Mouse (Mus musculus): Measurements from ENCODE around the gene Csnk2a2. TPM values are rescaled to one million over a fixed set of nuclear protein-coding genes. Genes with fewer than 3 reads are reported as not detected.

Csnk2a2 gene
- polyA plus RNA-seq, 1 experiment from 2014 or later, result 19.1 TPM

- WGBS, result 94% methylated on average over 14 of the region's 14 CpGs
- ATAC-seq (ENCODE audit: low FRiP score), result no peak
- H3K36me3 ChIP-seq (ENCODE audit: control insufficient read depth, insufficient read depth, low read length), result 0 out of 2 replicates have a peak, but pooled peaks cover 3% of the 10 kb centered on the region
Observed at GRCm38 (mm10) chr8:95422193-95422810, 67.5 kb downstream of the Csnk2a2 start.

GRCm38 (mm10) chr8:95411309-95411972 is 78.4 kb downstream of the Csnk2a2 start:
- Histone ChIP-seq H3K27me3 (ENCODE audit: control insufficient read depth, insufficient read depth, low read length) (no peaks in the 10 kb centered on the region), H3K4me2 (replicated peaks; ENCODE audit: low read depth, low read length) (no peak overlapping the region), H3K36me3 (ENCODE audit: control insufficient read depth, insufficient read depth, low read length) (no peaks in the 10 kb centered on the region), H3K9ac (ENCODE audit: low read depth, low read length) (no peak overlapping the region), H3K4me1 (replicated peaks; ENCODE audit: control insufficient read depth, insufficient read depth, low read length) (no peaks in the 10 kb centered on the region), H3K27ac (ENCODE audit: low read depth, low read length) (no peak overlapping the region), H3K9me3 (ENCODE audit: control insufficient read depth, low read length) (no peaks in the 10 kb centered on the region), H3K4me3 (ENCODE audit: low read depth, low read length) (no peak overlapping the region)
- WGBS, result 58% methylated on average over 10 of the region's 10 CpGs
- DNase-seq (ENCODE audit: low spot score) (no peak), ATAC-seq (ENCODE audit: low FRiP score) (no peak)

More at GRCm38 (mm10) chr8:95422193-95422810, 67.5 kb downstream of the Csnk2a2 start:
- no peaks in the 10 kb centered on the region for H3K27me3 ChIP-seq (ENCODE audit: control insufficient read depth, insufficient read depth, low read length)
- no peaks in the 10 kb centered on the region for H3K4me1 ChIP-seq (replicated peaks; ENCODE audit: control insufficient read depth, insufficient read depth, low read length)
- no peak for DNase-seq (ENCODE audit: low spot score)
- H3K4me2 ChIP-seq (replicated peaks; ENCODE audit: low read depth, low read length), result no peak overlapping the region
- H3K9ac ChIP-seq (ENCODE audit: low read depth, low read length), result no peak overlapping the region
- H3K9me3 ChIP-seq (ENCODE audit: control insufficient read depth, low read length), result no peaks in the 10 kb centered on the region
- H3K27ac ChIP-seq (ENCODE audit: low read depth, low read length), result no peak overlapping the region
- H3K4me3 ChIP-seq (ENCODE audit: low read depth, low read length), result no peak overlapping the region

DNA sequence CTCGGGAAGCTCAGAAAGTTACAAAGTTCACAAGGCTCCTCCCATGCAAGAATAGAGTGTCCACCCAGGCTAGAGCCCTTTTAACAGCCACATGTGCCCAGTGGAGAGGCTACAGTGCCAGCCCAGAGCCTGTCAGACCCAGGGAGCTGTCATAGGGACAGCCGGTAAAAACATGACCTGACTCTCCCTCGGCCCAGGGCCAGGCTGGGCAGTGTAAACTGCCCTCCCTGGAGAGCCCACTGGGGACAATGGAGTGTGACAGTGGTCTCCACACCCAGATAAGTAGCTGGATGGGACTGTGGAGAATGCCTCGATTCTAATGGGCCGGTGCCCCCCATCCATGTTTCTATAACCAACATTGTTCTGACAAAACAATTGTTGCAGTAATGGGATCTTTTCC is 80.3 kb downstream of the Csnk2a2 start:
- ATAC-seq (ENCODE audit: low FRiP score) (no peak), DNase-seq (ENCODE audit: low spot score) (no peak)
- H3K9me3 ChIP-seq (ENCODE audit: control insufficient read depth, low read length), result no peaks in the 10 kb centered on the region
- no peak overlapping the region for H3K9ac ChIP-seq (ENCODE audit: low read depth, low read length)
- H3K27ac ChIP-seq (ENCODE audit: low read depth, low read length), result no peak overlapping the region
- no peaks in the 10 kb centered on the region for H3K27me3 ChIP-seq (ENCODE audit: control insufficient read depth, insufficient read depth, low read length)
- no peaks in the 10 kb centered on the region for H3K36me3 ChIP-seq (ENCODE audit: control insufficient read depth, insufficient read depth, low read length)
- H3K4me3 ChIP-seq (ENCODE audit: low read depth, low read length), result no peak overlapping the region
- H3K4me2 ChIP-seq (replicated peaks; ENCODE audit: low read depth, low read length), result no peak overlapping the region
- H3K4me1 ChIP-seq (replicated peaks; ENCODE audit: control insufficient read depth, insufficient read depth, low read length), result no peaks in the 10 kb centered on the region
- 82% methylated on average over 5 of the region's 5 CpGs for WGBS

DNA sequence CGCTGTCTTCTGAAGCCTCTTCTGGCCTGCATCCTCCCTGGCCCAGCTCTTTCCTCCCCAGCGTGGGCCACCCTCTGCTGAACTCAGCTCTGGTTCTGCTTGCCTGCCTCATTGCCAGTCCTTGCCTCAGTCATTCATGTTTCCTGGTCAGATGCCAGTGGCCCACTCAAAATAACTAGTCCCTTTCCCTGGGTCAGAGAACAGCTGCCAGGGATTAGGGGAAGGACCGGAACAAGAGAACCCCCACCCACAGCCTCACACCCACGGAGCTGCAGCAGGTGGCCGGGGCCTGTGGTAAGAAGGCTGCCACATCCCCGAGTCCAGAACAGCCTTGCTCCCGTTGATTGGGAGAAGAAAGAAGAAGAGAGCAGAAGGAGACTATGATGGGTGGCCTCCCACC is 88.7 kb downstream of the Csnk2a2 start:
- no peak overlapping the region for H3K4me3 ChIP-seq (ENCODE audit: low read depth, low read length)
- no peaks in the 10 kb centered on the region for H3K36me3 ChIP-seq (ENCODE audit: control insufficient read depth, insufficient read depth, low read length)
- no peaks in the 10 kb centered on the region for H3K4me1 ChIP-seq (replicated peaks; ENCODE audit: control insufficient read depth, insufficient read depth, low read length)
- H3K9me3 ChIP-seq (ENCODE audit: control insufficient read depth, low read length), result no peaks in the 10 kb centered on the region
- no peaks in the 10 kb centered on the region for H3K27me3 ChIP-seq (ENCODE audit: control insufficient read depth, insufficient read depth, low read length)
- no peak overlapping the region for H3K4me2 ChIP-seq (replicated peaks; ENCODE audit: low read depth, low read length)
- H3K27ac ChIP-seq (ENCODE audit: low read depth, low read length), result no peak overlapping the region
- ATAC-seq (ENCODE audit: low FRiP score) (no peak), DNase-seq (ENCODE audit: low spot score) (no peak)
- WGBS, result 86% methylated on average over 7 of the region's 7 CpGs
- H3K9ac ChIP-seq (ENCODE audit: low read depth, low read length), result no peak overlapping the region

GRCm38 (mm10) chr8:95399131-95399530 is 90.7 kb downstream of the Csnk2a2 start:
- 80% methylated on average over 8 of the region's 9 CpGs for WGBS
- H3K9me3 ChIP-seq (ENCODE audit: control insufficient read depth, low read length), result no peaks in the 10 kb centered on the region
- H3K4me2 ChIP-seq (replicated peaks; ENCODE audit: low read depth, low read length), result no peak overlapping the region
- H3K4me3 ChIP-seq (ENCODE audit: low read depth, low read length), result no peak overlapping the region
- no peaks in the 10 kb centered on the region for H3K27me3 ChIP-seq (ENCODE audit: control insufficient read depth, insufficient read depth, low read length)
- 0 out of 2 replicates have a peak, but pooled peaks cover 3% of the 10 kb centered on the region for H3K4me1 ChIP-seq (replicated peaks; ENCODE audit: control insufficient read depth, insufficient read depth, low read length)
- H3K36me3 ChIP-seq (ENCODE audit: control insufficient read depth, insufficient read depth, low read length), result no peaks in the 10 kb centered on the region
- H3K27ac ChIP-seq (ENCODE audit: low read depth, low read length), result no peak overlapping the region
- no peak for ATAC-seq (ENCODE audit: low FRiP score)
- no peak for DNase-seq (ENCODE audit: low spot score)
- no peak overlapping the region for H3K9ac ChIP-seq (ENCODE audit: low read depth, low read length)

- no peak; the same call in 1 of the 2 replicates for ATAC-seq (ENCODE audit: low FRiP score)
- H3K27ac ChIP-seq (ENCODE audit: low read depth, low read length), result no peak overlapping the region
- H3K9me3 ChIP-seq (ENCODE audit: control insufficient read depth, low read length), result no peaks in the 10 kb centered on the region
- WGBS, result 56% methylated on average over 5 of the region's 5 CpGs
- no peak overlapping the region for H3K9ac ChIP-seq (ENCODE audit: low read depth, low read length)
- H3K4me1 ChIP-seq (replicated peaks; ENCODE audit: control insufficient read depth, insufficient read depth, low read length), result 0 out of 2 replicates have a peak, but pooled peaks cover 3% of the 10 kb centered on the region
- H3K27me3 ChIP-seq (ENCODE audit: control insufficient read depth, insufficient read depth, low read length), result no peaks in the 10 kb centered on the region
- H3K4me2 ChIP-seq (replicated peaks; ENCODE audit: low read depth, low read length), result no peak overlapping the region
- no peak for DNase-seq (ENCODE audit: low spot score)
- no peak overlapping the region for H3K4me3 ChIP-seq (ENCODE audit: low read depth, low read length)
- no peaks in the 10 kb centered on the region for H3K36me3 ChIP-seq (ENCODE audit: control insufficient read depth, insufficient read depth, low read length)
Observed at GRCm38 (mm10) chr8:95397201-95397600, 92.6 kb downstream of the Csnk2a2 start.

- ATAC-seq (ENCODE audit: low FRiP score), result no peak; the same call in 1 of the 2 replicates
- no peak overlapping the region for H3K4me2 ChIP-seq (replicated peaks; ENCODE audit: low read depth, low read length)
- H3K27me3 ChIP-seq (ENCODE audit: control insufficient read depth, insufficient read depth, low read length), result no peaks in the 10 kb centered on the region
- WGBS, result 56% methylated on average over 11 of the region's 11 CpGs
- H3K9ac ChIP-seq (ENCODE audit: low read depth, low read length), result no peak overlapping the region
- DNase-seq (ENCODE audit: low spot score), result no peak
- no peaks in the 10 kb centered on the region for H3K9me3 ChIP-seq (ENCODE audit: control insufficient read depth, low read length)
- H3K4me3 ChIP-seq (ENCODE audit: low read depth, low read length), result no peak overlapping the region
- no peaks in the 10 kb centered on the region for H3K36me3 ChIP-seq (ENCODE audit: control insufficient read depth, insufficient read depth, low read length)
- H3K4me1 ChIP-seq (replicated peaks; ENCODE audit: control insufficient read depth, insufficient read depth, low read length), result 0 out of 2 replicates have a peak, but pooled peaks cover 3% of the 10 kb centered on the region
- no peak overlapping the region for H3K27ac ChIP-seq (ENCODE audit: low read depth, low read length)
Observed at GRCm38 (mm10) chr8:95396752-95397151, 93.1 kb downstream of the Csnk2a2 start.
